Mouse (Mus musculus): ENCODE measurements around the gene Il6st.
"Not testable (repeated sequence)": the region's sequence is repeated elsewhere in the genome, so short reads cannot be mapped to it uniquely, and the experiment has no call there.

Gene Il6st

GRCm38 (mm10) chr13:112463868-112464625 is at the start of gene Il6st:
TSS of gene Il6st (plus strand) at chr13:112464070.
- DNase-seq (ENCODE audit: low spot score), result peak; percentile 90

GRCm38 (mm10) chr13:112415896-112416295 is 48.0 kb upstream of the Il6st start:
- no peak for DNase-seq (ENCODE audit: low spot score)

- no peak for DNase-seq (ENCODE audit: low spot score)
Measured at GRCm38 (mm10) chr13:112416410-112417162, 47.3 kb upstream of the Il6st start.

- DNase-seq (ENCODE audit: low spot score), result no peak
Measured at GRCm38 (mm10) chr13:112417163-112417523, 46.7 kb upstream of the Il6st start.

- no peak for DNase-seq (ENCODE audit: low spot score)
Measured at GRCm38 (mm10) chr13:112417861-112418423, 45.9 kb upstream of the Il6st start.

- DNase-seq (ENCODE audit: low spot score), result no peak
Measured at GRCm38 (mm10) chr13:112418595-112418994, 45.3 kb upstream of the Il6st start.

- no peak for DNase-seq (ENCODE audit: low spot score)
Measured at GRCm38 (mm10) chr13:112424212-112424611, 39.7 kb upstream of the Il6st start.

GRCm38 (mm10) chr13:112424635-112425034 is 39.2 kb upstream of the Il6st start:
- no peak for DNase-seq (ENCODE audit: low spot score)

- no peak for DNase-seq (ENCODE audit: low spot score)
Measured at GRCm38 (mm10) chr13:112425181-112425654, 38.7 kb upstream of the Il6st start.

- no peak for DNase-seq (ENCODE audit: low spot score)
Measured at GRCm38 (mm10) chr13:112426265-112427135, 37.4 kb upstream of the Il6st start.

GRCm38 (mm10) chr13:112427136-112427470 is 36.8 kb upstream of the Il6st start:
- DNase-seq (ENCODE audit: low spot score), result not testable (repeated sequence)

GRCm38 (mm10) chr13:112427521-112427920 is 36.3 kb upstream of the Il6st start:
- DNase-seq (ENCODE audit: low spot score), result no peak

GRCm38 (mm10) chr13:112433271-112433670 is 30.6 kb upstream of the Il6st start:
- no peak for DNase-seq (ENCODE audit: low spot score)

- no peak for DNase-seq (ENCODE audit: low spot score)
Measured at GRCm38 (mm10) chr13:112435241-112436075, 28.4 kb upstream of the Il6st start.

- no peak for DNase-seq (ENCODE audit: low spot score)
Measured at GRCm38 (mm10) chr13:112436288-112436687, 27.6 kb upstream of the Il6st start.

- no peak for DNase-seq (ENCODE audit: low spot score)
Measured at GRCm38 (mm10) chr13:112438001-112438868, 25.6 kb upstream of the Il6st start.

- no peak for DNase-seq (ENCODE audit: low spot score)
Measured at GRCm38 (mm10) chr13:112439105-112439818, 24.6 kb upstream of the Il6st start.

- DNase-seq (ENCODE audit: low spot score), result no peak
Measured at GRCm38 (mm10) chr13:112439917-112440361, 23.9 kb upstream of the Il6st start.

GRCm38 (mm10) chr13:112440668-112441067 is 23.2 kb upstream of the Il6st start:
- no peak for DNase-seq (ENCODE audit: low spot score)

All from left cerebral cortex, adult 11 months (tissue).